Mouse (Mus musculus): Measurements from ENCODE around the gene Tns1. TPM values are rescaled to one million over a fixed set of nuclear protein-coding genes. Genes with fewer than 3 reads are reported as not detected.

Gene Tns1
- total and polyA plus RNA-seq, 2 experiments = 17.9 to 47.9 TPM

GRCm38 (mm10) chr1:74074693-74075485 is 49.4 kb downstream of the Tns1 start:
- peaks cover 10% of the 10 kb centered on the region for H3K4me1 ChIP-seq (ENCODE audit: control insufficient read depth, insufficient read depth, low read length)
- H3K79me2 ChIP-seq (ENCODE audit: control insufficient read depth, insufficient read depth, low read length) = 0 out of 2 replicates have a peak, but pooled peaks cover 6% of the 10 kb centered on the region
- no peak overlapping the region for H3K27ac ChIP-seq (replicated peaks; ENCODE audit: insufficient read depth, low read depth, low read length)
- no peaks in the 10 kb centered on the region for H3K36me3 ChIP-seq (ENCODE audit: control insufficient read depth, insufficient read depth, low read length)
- TF ChIP-seq POLR2A (IDR thresholded peaks at IDR 0.05; ENCODE audit: extremely low read depth, insufficient read depth, low read length) = no peak
- no peak for TF ChIP-seq CTCF (IDR thresholded peaks at IDR 0.05; ENCODE audit: low read depth, low read length)
- DNase-seq (ENCODE audit: extremely low read depth, low read depth, low spot score) = peak; percentile 77
- no peaks in the 10 kb centered on the region for H3K27me3 ChIP-seq (ENCODE audit: control insufficient read depth, insufficient read depth, low read length)
- H3K4me3 ChIP-seq (ENCODE audit: insufficient read depth, low read depth, low read length) = no peak overlapping the region
- H3K9ac ChIP-seq (ENCODE audit: low read depth, low read length) = no peak overlapping the region
- WGBS = 62% methylated on average over 7 of the region's 7 CpGs

GRCm38 (mm10) chr1:74073791-74074190 is 50.5 kb downstream of the Tns1 start:
- Histone ChIP-seq H3K79me2 (ENCODE audit: control insufficient read depth, insufficient read depth, low read length) (0 out of 2 replicates have a peak, but pooled peaks cover 6% of the 10 kb centered on the region), H3K4me1 (ENCODE audit: control insufficient read depth, insufficient read depth, low read length) (peaks cover 10% of the 10 kb centered on the region), H3K27me3 (ENCODE audit: control insufficient read depth, insufficient read depth, low read length) (no peaks in the 10 kb centered on the region), H3K27ac (replicated peaks; ENCODE audit: insufficient read depth, low read depth, low read length) (no peak overlapping the region), H3K36me3 (ENCODE audit: control insufficient read depth, insufficient read depth, low read length) (no peaks in the 10 kb centered on the region), H3K9ac (ENCODE audit: low read depth, low read length) (no peak overlapping the region), H3K4me3 (ENCODE audit: insufficient read depth, low read depth, low read length) (no peak overlapping the region)
- WGBS = 78% methylated on average over 6 of the region's 6 CpGs
- no peak for DNase-seq (ENCODE audit: extremely low read depth, low read depth, low spot score)
- no peak for TF ChIP-seq POLR2A (IDR thresholded peaks at IDR 0.05; ENCODE audit: extremely low read depth, insufficient read depth, low read length)

GRCm38 (mm10) chr1:74070745-74071144 is 53.5 kb downstream of the Tns1 start:
- WGBS = 87% methylated on average over 4 of the region's 4 CpGs
- no peak for DNase-seq (ENCODE audit: extremely low read depth, low read depth, low spot score)
- H3K27ac ChIP-seq (replicated peaks; ENCODE audit: insufficient read depth, low read depth, low read length) = peak overlapping the region; percentile 89

DNA sequence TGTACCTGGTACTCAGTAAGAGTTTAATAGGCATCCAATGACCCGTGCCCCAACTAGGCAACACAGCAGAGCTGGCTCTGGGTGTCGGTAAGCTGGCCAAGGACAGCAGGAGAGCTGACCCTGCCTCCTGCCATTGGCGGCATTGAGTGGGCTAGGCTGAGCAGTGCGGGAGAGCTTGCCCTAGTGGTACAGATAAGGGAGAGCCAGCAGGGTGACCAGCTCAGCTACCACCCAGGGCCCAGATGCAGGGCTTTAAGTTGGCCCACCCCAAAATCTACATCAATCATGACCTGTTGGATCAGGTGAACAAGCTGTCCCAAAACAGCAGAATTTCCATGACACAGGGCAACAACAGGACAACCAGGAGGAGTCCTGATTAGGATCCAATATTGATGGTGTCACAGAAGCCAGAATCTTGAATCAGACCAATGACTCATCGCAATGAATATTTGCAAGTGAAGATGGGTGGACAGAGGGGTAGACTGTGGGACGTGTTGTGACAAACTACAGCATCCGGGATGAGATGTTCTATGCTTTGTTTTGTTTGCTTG is 54.2 kb downstream of the Tns1 start:
- 18% methylated on average over 7 of the region's 7 CpGs for WGBS

More at GRCm38 (mm10) chr1:74070745-74071144, 53.5 kb downstream of the Tns1 start:
- Histone ChIP-seq H3K36me3 (ENCODE audit: control insufficient read depth, insufficient read depth, low read length) (no peaks in the 10 kb centered on the region), H3K4me3 (ENCODE audit: insufficient read depth, low read depth, low read length) (no peak overlapping the region), H3K27me3 (ENCODE audit: control insufficient read depth, insufficient read depth, low read length) (no peaks in the 10 kb centered on the region), H3K4me1 (ENCODE audit: control insufficient read depth, insufficient read depth, low read length) (peaks cover 24% of the 10 kb centered on the region), H3K79me2 (ENCODE audit: control insufficient read depth, insufficient read depth, low read length) (peaks cover 18% of the 10 kb centered on the region), H3K9ac (ENCODE audit: low read depth, low read length) (no peak overlapping the region)
- TF ChIP-seq CTCF (IDR thresholded peaks at IDR 0.05; ENCODE audit: low read depth, low read length) (no peak), POLR2A (IDR thresholded peaks at IDR 0.05; ENCODE audit: extremely low read depth, insufficient read depth, low read length) (no peak)

DNA sequence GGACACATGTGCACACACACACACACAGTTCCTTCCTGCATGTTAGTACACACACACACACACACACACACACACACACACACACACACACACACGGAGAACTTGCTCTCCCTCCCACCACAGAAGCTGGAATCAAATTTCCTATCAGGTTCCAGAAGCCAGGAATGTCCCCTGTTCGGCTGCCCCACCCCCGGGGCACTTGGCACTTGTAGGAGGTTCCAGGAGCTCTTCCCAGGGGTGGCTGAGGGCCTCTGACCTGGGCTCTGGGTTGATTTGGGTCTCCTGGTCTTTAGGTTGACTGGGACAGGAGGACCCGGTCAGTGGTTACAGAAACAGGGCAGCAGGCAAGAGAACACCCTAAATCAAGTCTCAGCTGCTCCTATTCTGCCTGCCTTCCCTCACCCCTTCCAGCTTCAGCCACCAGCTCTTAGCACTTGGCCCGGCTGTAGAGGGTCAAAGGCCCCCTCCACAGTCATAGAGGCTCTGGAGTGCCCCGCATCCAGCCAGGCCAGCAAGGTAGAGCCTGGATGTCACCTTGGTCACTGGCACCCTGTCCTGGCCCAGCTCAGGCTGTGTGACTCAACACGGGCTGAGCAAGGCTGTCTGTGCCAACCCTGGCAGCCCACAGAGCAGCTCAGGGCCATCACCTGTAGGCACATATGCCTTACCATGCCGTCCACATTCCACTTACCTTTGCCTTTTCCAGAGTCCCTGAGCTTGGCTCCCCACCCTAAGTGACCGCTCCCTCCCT is 55.0 kb downstream of the Tns1 start:
- whole genome bisulfite sequencing = 13% methylated on average over 9 of the region's 9 CpGs
- peak; percentile 98 for DNase-seq (ENCODE audit: extremely low read depth, low read depth, low spot score)
- Histone ChIP-seq H3K79me2 (ENCODE audit: control insufficient read depth, insufficient read depth, low read length) (peaks cover 20% of the 10 kb centered on the region), H3K9ac (ENCODE audit: low read depth, low read length) (peak overlapping the region; percentile 95), H3K36me3 (ENCODE audit: control insufficient read depth, insufficient read depth, low read length) (no peaks in the 10 kb centered on the region), H3K27me3 (ENCODE audit: control insufficient read depth, insufficient read depth, low read length) (no peaks in the 10 kb centered on the region), H3K4me3 (ENCODE audit: insufficient read depth, low read depth, low read length) (peak overlapping the region; percentile 85), H3K27ac (replicated peaks; ENCODE audit: insufficient read depth, low read depth, low read length) (peak overlapping the region; percentile 89), H3K4me1 (ENCODE audit: control insufficient read depth, insufficient read depth, low read length) (peaks cover 21% of the 10 kb centered on the region)
- TF ChIP-seq CTCF (IDR thresholded peaks at IDR 0.05; ENCODE audit: low read depth, low read length) = no peak
- peak; percentile 21; the same call in 1 of the 2 replicates for TF ChIP-seq POLR2A (IDR thresholded peaks at IDR 0.05; ENCODE audit: extremely low read depth, insufficient read depth, low read length)

More for the DNA sequence above, 54.2 kb downstream of the Tns1 start:
- Histone ChIP-seq H3K9ac (ENCODE audit: low read depth, low read length) (peak overlapping the region; percentile 56), H3K79me2 (ENCODE audit: control insufficient read depth, insufficient read depth, low read length) (peaks cover 20% of the 10 kb centered on the region), H3K4me1 (ENCODE audit: control insufficient read depth, insufficient read depth, low read length) (peaks cover 24% of the 10 kb centered on the region), H3K36me3 (ENCODE audit: control insufficient read depth, insufficient read depth, low read length) (no peaks in the 10 kb centered on the region), H3K27me3 (ENCODE audit: control insufficient read depth, insufficient read depth, low read length) (no peaks in the 10 kb centered on the region), H3K27ac (replicated peaks; ENCODE audit: insufficient read depth, low read depth, low read length) (peak overlapping the region; percentile 89), H3K4me3 (ENCODE audit: insufficient read depth, low read depth, low read length) (peak overlapping the region; percentile 2; the same call in 1 of the 2 replicates)
- DNase-seq (ENCODE audit: extremely low read depth, low read depth, low spot score) = peak; percentile 96
- peak; percentile 29; the same call in 1 of the 2 replicates for TF ChIP-seq CTCF (IDR thresholded peaks at IDR 0.05; ENCODE audit: low read depth, low read length)
- 0 out of 2 replicates have a peak, but pooled peaks have one; percentile 22 for TF ChIP-seq POLR2A (IDR thresholded peaks at IDR 0.05; ENCODE audit: extremely low read depth, insufficient read depth, low read length)

Measured in liver, adult 2 months (tissue).